Mouse (Mus musculus) urinary bladder, postnatal 14 days (tissue): ENCODE data around the gene Atg5.
"Not testable (repeated sequence)": the region's sequence is repeated elsewhere in the genome, so short reads cannot be mapped to it uniquely, and the experiment has no call there.

ENCODE experiments used
- DNase-seq: peaks from one replicate; pipeline ENCODE4 v3.0.0; 2021; ENCODE audit warnings: low spot score

Gene Atg5

GRCm38 (mm10) chr10:44268145-44268860 is at the start of gene Atg5:
Gene Atg5, plus strand, starts transcription at chr10:44268358.
- peak; percentile 99 for DNase-seq

- not testable (repeated sequence) for DNase-seq
Measured at GRCm38 (mm10) chr10:44219073-44219472, 49.1 kb upstream of the Atg5 start.

GRCm38 (mm10) chr10:44224345-44224744 is 43.8 kb upstream of the Atg5 start:
- DNase-seq: no peak

- peak; percentile 44 for DNase-seq
Measured at GRCm38 (mm10) chr10:44233351-44233750, 34.8 kb upstream of the Atg5 start.

- not testable (repeated sequence) for DNase-seq
Measured at GRCm38 (mm10) chr10:44235298-44235697, 32.9 kb upstream of the Atg5 start.

- DNase-seq: no peak
Measured at GRCm38 (mm10) chr10:44256624-44257023, 11.5 kb upstream of the Atg5 start.

GRCm38 (mm10) chr10:44265835-44266234 is 2.3 kb upstream of the Atg5 start:
- peak; percentile 41 for DNase-seq

- DNase-seq: no peak
Measured at GRCm38 (mm10) chr10:44266561-44266960, 1.6 kb upstream of the Atg5 start.

GRCm38 (mm10) chr10:44267426-44268142 is 574 bp upstream of the Atg5 start:
- DNase-seq: no peak

GRCm38 (mm10) chr10:44269211-44269610 is 1.1 kb downstream of the Atg5 start:
- no peak for DNase-seq

GRCm38 (mm10) chr10:44282323-44282722 is 14.2 kb downstream of the Atg5 start:
- no peak for DNase-seq

- no peak for DNase-seq
Measured at GRCm38 (mm10) chr10:44285106-44285505, 16.9 kb downstream of the Atg5 start.

- DNase-seq: no peak
Measured at GRCm38 (mm10) chr10:44285935-44286334, 17.8 kb downstream of the Atg5 start.

- no peak for DNase-seq
Measured at GRCm38 (mm10) chr10:44290876-44291275, 22.7 kb downstream of the Atg5 start.

- DNase-seq: peak; percentile 12
Measured at GRCm38 (mm10) chr10:44292205-44292604, 24.0 kb downstream of the Atg5 start.

GRCm38 (mm10) chr10:44299165-44299564 is 31.0 kb downstream of the Atg5 start:
- no peak for DNase-seq

GRCm38 (mm10) chr10:44300078-44300477 is 31.9 kb downstream of the Atg5 start:
- DNase-seq: no peak

- DNase-seq: no peak
Measured at GRCm38 (mm10) chr10:44303648-44304329, 35.6 kb downstream of the Atg5 start.

- no peak for DNase-seq
Measured at GRCm38 (mm10) chr10:44304330-44304717, 36.2 kb downstream of the Atg5 start.

- DNase-seq: no peak
Measured at GRCm38 (mm10) chr10:44304845-44305244, 36.7 kb downstream of the Atg5 start.

- DNase-seq: no peak
Measured at GRCm38 (mm10) chr10:44306308-44306707, 38.1 kb downstream of the Atg5 start.

GRCm38 (mm10) chr10:44308280-44308679 is 40.1 kb downstream of the Atg5 start:
- no peak for DNase-seq

- DNase-seq: no peak
Measured at GRCm38 (mm10) chr10:44309250-44309649, 41.1 kb downstream of the Atg5 start.
